Mouse (Mus musculus) midbrain, embryonic 11.5 days (tissue): ENCODE data around the gene Nemp1. TPM values are rescaled to one million over a fixed set of nuclear protein-coding genes. Genes with fewer than 3 reads are reported as not detected.

Source experiments
- ATAC-seq: fragments of 200-750 bp; cut with Nextera tagmentation; 2 replicates; pipeline ENCODE4 v1.8.0; 2017; ENCODE audit warnings: moderate TSS enrichment, moderate library complexity; ENCODE audit not compliant: low FRiP score
- DNase-seq: peaks from one replicate; pipeline ENCODE4 v3.0.0; 2015; ENCODE audit warnings: low spot score; ENCODE audit errors: missing footprints
- H3K27ac ChIP-seq: fragments of 300-500 bp; sonication (generic); 2 replicates; pipeline ENCODE4 v1.5.1; 2014; ENCODE audit warnings: low read depth, low read length
- H3K27me3 ChIP-seq: fragments of 300-500 bp; sonication (generic); 2 replicates; pipeline ENCODE4 v1.6.1; 2014; ENCODE audit warnings: mild to moderate bottlenecking, low read length, moderate library complexity, mixed read lengths; ENCODE audit not compliant: control insufficient read depth, insufficient read depth
- H3K36me3 ChIP-seq: fragments of 300-500 bp; sonication (generic); 2 replicates; pipeline ENCODE4 v1.6.1; 2014; ENCODE audit warnings: mild to moderate bottlenecking, low read length, moderate library complexity, mixed read lengths; ENCODE audit not compliant: control insufficient read depth, insufficient read depth
- H3K4me1 ChIP-seq: fragments of 300-500 bp; sonication (generic); 2 replicates; pipeline ENCODE4 v1.6.1; 2014; ENCODE audit warnings: low read length; ENCODE audit not compliant: control insufficient read depth, insufficient read depth
- H3K4me2 ChIP-seq: fragments of 300-500 bp; sonication (generic); 2 replicates; pipeline ENCODE4 v1.6.1; 2014; ENCODE audit warnings: mild to moderate bottlenecking, moderate library complexity
- H3K4me3 ChIP-seq: fragments of 300-500 bp; sonication (generic); 2 replicates; pipeline ENCODE4 v1.5.1; 2014; ENCODE audit warnings: low read depth, low read length
- H3K9ac ChIP-seq: fragments of 300-500 bp; sonication (generic); 2 replicates; pipeline ENCODE4 v1.6.1; 2014; ENCODE audit warnings: low read length
- H3K9me3 ChIP-seq: fragments of 300-500 bp; sonication (generic); 2 replicates; pipeline ENCODE4 v1.6.1; 2016; ENCODE audit warnings: low read length; ENCODE audit not compliant: control insufficient read depth
- WGBS: fragments of 180-500 bp; shearing (Covaris S2); extraction: QIAGEN DNeasy Blood & Tissue Kit; methylation state at CpG from one replicate; pipeline ENCODE4 v1.1.7; 2014; 5-methylcytosine and 5-hydroxymethylcytosine counted together
- polyA plus RNA-seq: library from polyadenylated mRNA; unstranded; fragments of >200 nt; fragmentation: Nextera tagmentation; extraction: Ambion mirVana; gene quantifications from 2 replicates; pipeline ENCODE4 v1.2.1, GENCODE M21; 2014

Gene Nemp1
- polyA plus RNA-seq, 1 experiment from 2014 or later, result 10.0 TPM

- 97% methylated on average over 1 of the region's 1 CpGs for WGBS
- Histone ChIP-seq H3K4me2 (no peak overlapping the region), H3K36me3 (no peaks in the 10 kb centered on the region), H3K4me3 (no peak overlapping the region), H3K9me3 (no peaks in the 10 kb centered on the region), H3K4me1 (peaks cover 7% of the 10 kb centered on the region; the same call in 1 of the 2 replicates), H3K27ac (no peak overlapping the region), H3K9ac (no peak overlapping the region), H3K27me3 (no peaks in the 10 kb centered on the region)
- no peak for ATAC-seq
- DNase-seq, result peak; percentile 56
These were observed 12.5 kb downstream of the Nemp1 start for GRCm38 (mm10) chr10:127679208-127679607.

GRCm38 (mm10) chr10:127679881-127680280, 13.2 kb downstream of the Nemp1 start:
- H3K9me3 ChIP-seq, result no peaks in the 10 kb centered on the region
- no peak overlapping the region for H3K9ac ChIP-seq
- DNase-seq, result peak; percentile 59
- H3K27ac ChIP-seq, result no peak overlapping the region
- 87% methylated on average over 3 of the region's 3 CpGs for WGBS
- no peak overlapping the region for H3K4me3 ChIP-seq
- H3K36me3 ChIP-seq, result no peaks in the 10 kb centered on the region
- ATAC-seq, result no peak
- H3K4me1 ChIP-seq, result peaks cover 7% of the 10 kb centered on the region; the same call in 1 of the 2 replicates
- H3K27me3 ChIP-seq, result no peaks in the 10 kb centered on the region
- no peak overlapping the region for H3K4me2 ChIP-seq

GRCm38 (mm10) chr10:127682886-127683285, 16.2 kb downstream of the Nemp1 start:
- WGBS, result 94% methylated on average over 6 of the region's 6 CpGs

GRCm38 (mm10) chr10:127691053-127691452, 24.4 kb downstream of the Nemp1 start:
- peaks cover 2% of the 10 kb centered on the region; the same call in 1 of the 2 replicates for H3K36me3 ChIP-seq
- no peak for ATAC-seq
- peak; percentile 79 for DNase-seq

More at GRCm38 (mm10) chr10:127682886-127683285, 16.2 kb downstream of the Nemp1 start:
- ATAC-seq, result no peak
- Histone ChIP-seq H3K9me3 (no peaks in the 10 kb centered on the region), H3K4me3 (no peak overlapping the region), H3K4me2 (no peak overlapping the region), H3K27ac (no peak overlapping the region), H3K4me1 (peaks cover 4% of the 10 kb centered on the region; the same call in 1 of the 2 replicates), H3K27me3 (no peaks in the 10 kb centered on the region), H3K9ac (no peak overlapping the region), H3K36me3 (no peaks in the 10 kb centered on the region)
- peak; percentile 14 for DNase-seq

GRCm38 (mm10) chr10:127694636-127695035, 27.9 kb downstream of the Nemp1 start:
- no peak overlapping the region for H3K9ac ChIP-seq
- H3K9me3 ChIP-seq, result no peaks in the 10 kb centered on the region
- ATAC-seq (no peak), DNase-seq (peak; percentile 82)
- 55% methylated on average over 2 of the region's 2 CpGs for WGBS
- no peaks in the 10 kb centered on the region for H3K27me3 ChIP-seq
- H3K27ac ChIP-seq, result no peak overlapping the region
- no peaks in the 10 kb centered on the region for H3K4me1 ChIP-seq
- no peak overlapping the region for H3K4me2 ChIP-seq
- no peak overlapping the region for H3K4me3 ChIP-seq
- peaks cover 4% of the 10 kb centered on the region; the same call in 1 of the 2 replicates for H3K36me3 ChIP-seq

More at GRCm38 (mm10) chr10:127691053-127691452, 24.4 kb downstream of the Nemp1 start:
- H3K4me1 ChIP-seq, result no peaks in the 10 kb centered on the region
- no peak overlapping the region for H3K27ac ChIP-seq
- H3K4me3 ChIP-seq, result no peak overlapping the region
- H3K9ac ChIP-seq, result no peak overlapping the region
- 28% methylated on average over 1 of the region's 1 CpGs for WGBS
- no peaks in the 10 kb centered on the region for H3K9me3 ChIP-seq
- H3K27me3 ChIP-seq, result no peaks in the 10 kb centered on the region
- H3K4me2 ChIP-seq, result no peak overlapping the region

GRCm38 (mm10) chr10:127695775-127696174, 29.1 kb downstream of the Nemp1 start:
- peak; percentile 51 for DNase-seq
- Histone ChIP-seq H3K4me3 (no peak overlapping the region), H3K9ac (no peak overlapping the region), H3K9me3 (no peaks in the 10 kb centered on the region), H3K4me2 (no peak overlapping the region), H3K36me3 (peaks cover 4% of the 10 kb centered on the region; the same call in 1 of the 2 replicates), H3K27me3 (no peaks in the 10 kb centered on the region), H3K27ac (no peak overlapping the region), H3K4me1 (no peaks in the 10 kb centered on the region)
- ATAC-seq, result no peak
- 96% methylated on average over 7 of the region's 7 CpGs for WGBS

- no peaks in the 10 kb centered on the region for H3K27me3 ChIP-seq
- WGBS, result 92% methylated on average over 7 of the region's 7 CpGs
- ATAC-seq (no peak), DNase-seq (peak; percentile 28)
- H3K36me3 ChIP-seq, result peaks cover 7% of the 10 kb centered on the region; the same call in 1 of the 2 replicates
- no peaks in the 10 kb centered on the region for H3K4me1 ChIP-seq
- H3K9ac ChIP-seq, result no peak overlapping the region
- H3K9me3 ChIP-seq, result no peaks in the 10 kb centered on the region
- no peak overlapping the region for H3K4me2 ChIP-seq
- H3K27ac ChIP-seq, result no peak overlapping the region
- H3K4me3 ChIP-seq, result no peak overlapping the region
These were observed 32.3 kb downstream of the Nemp1 start for GRCm38 (mm10) chr10:127698966-127699365.

- H3K36me3 ChIP-seq, result 0 out of 2 replicates have a peak, but pooled peaks cover 3% of the 10 kb centered on the region
- 37% methylated on average over 4 of the region's 4 CpGs for WGBS
- H3K27ac ChIP-seq, result no peak overlapping the region
- no peaks in the 10 kb centered on the region for H3K9me3 ChIP-seq
- H3K27me3 ChIP-seq, result no peaks in the 10 kb centered on the region
- no peak overlapping the region for H3K4me2 ChIP-seq
- no peaks in the 10 kb centered on the region for H3K4me1 ChIP-seq
- no peak overlapping the region for H3K9ac ChIP-seq
- no peak overlapping the region for H3K4me3 ChIP-seq
- DNase-seq, result peak; percentile 78
- no peak for ATAC-seq
These were observed 36.6 kb downstream of the Nemp1 start for GRCm38 (mm10) chr10:127703299-127703698.

GRCm38 (mm10) chr10:127704293-127704692, 37.6 kb downstream of the Nemp1 start:
- no peak overlapping the region for H3K4me2 ChIP-seq
- no peaks in the 10 kb centered on the region for H3K27me3 ChIP-seq
- no peaks in the 10 kb centered on the region for H3K9me3 ChIP-seq
- 0 out of 2 replicates have a peak, but pooled peaks cover 3% of the 10 kb centered on the region for H3K36me3 ChIP-seq
- peak; percentile 35 for DNase-seq
- H3K4me1 ChIP-seq, result no peaks in the 10 kb centered on the region
- no peak overlapping the region for H3K4me3 ChIP-seq
- WGBS, result 70% methylated on average over 2 of the region's 2 CpGs
- no peak for ATAC-seq
- H3K27ac ChIP-seq, result no peak overlapping the region
- no peak overlapping the region for H3K9ac ChIP-seq
